Mouse (Mus musculus): Measurements from ENCODE around the gene Btn2a2. TPM values are rescaled to one million over a fixed set of nuclear protein-coding genes. Genes with fewer than 3 reads are reported as not detected.

The Btn2a2 gene
- total RNA-seq, 2 experiments from 2014 or later = 1.3 to 1.9 TPM

- no peak for DNase-seq (ENCODE audit: low spot score in 2 of 2)
Observed at GRCm38 (mm10) chr13:23429771-23430380, 58.8 kb downstream of the Btn2a2 start.

DNA sequence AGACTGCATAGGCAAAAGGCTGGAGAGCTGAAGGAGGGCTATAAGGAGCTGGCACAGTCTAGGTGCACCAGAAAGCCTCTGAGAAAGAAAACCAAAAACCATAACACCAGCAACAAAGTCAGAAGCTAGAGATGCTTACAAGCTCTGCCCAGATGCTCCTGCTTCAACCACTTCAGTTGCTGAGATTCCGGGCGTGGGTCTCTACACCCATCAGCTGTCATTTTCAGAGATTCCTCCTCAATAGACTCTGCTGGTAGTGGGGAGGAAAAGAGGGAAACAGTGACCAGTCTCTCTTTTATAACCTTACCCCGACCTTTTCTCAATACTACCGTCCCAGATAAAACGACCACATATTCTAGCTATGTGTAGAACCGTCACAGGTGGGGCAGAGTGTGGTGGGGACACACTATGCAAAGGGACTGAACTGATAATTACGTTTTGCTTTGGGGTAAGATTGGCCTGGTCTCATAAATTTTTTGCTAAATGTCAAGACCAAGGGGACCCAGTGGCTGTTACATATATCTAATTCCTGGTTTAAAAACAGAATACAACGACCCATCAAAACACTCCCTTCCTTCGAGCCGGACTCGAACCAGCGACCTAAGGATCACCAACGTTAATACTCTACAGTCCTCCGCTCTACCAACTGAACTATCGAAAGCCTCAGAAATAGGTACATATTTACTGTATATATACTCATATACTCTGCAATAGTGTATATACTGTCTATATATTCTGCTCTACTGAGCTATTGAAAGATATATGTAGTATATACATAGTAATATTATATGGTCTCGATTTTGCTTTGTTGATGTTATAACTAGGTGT, 60.3 kb downstream of the Btn2a2 start:
- DNase-seq (ENCODE audit: low spot score in 2 of 2) = no peak

Small RNAs within 50 kb of the gene (microRNA-seq; reads per million reads assigned to microRNA genes)
- gene Gm44297 (0 reads per million in 2 experiments), gene n-TStga1 (0 to 0.42 reads per million in 2 experiments)

Other genes starting within 250 kb of the Btn2a2 start
- gene Vmn1r223, start 241.7 kb downstream of the Btn2a2 start, total RNA-seq (2021) = not detected
- 10 to 100 TPM; 29.5 to 31.7 TPM for gene Zfp322a, start 119.6 kb downstream of the Btn2a2 start, total RNA-seq (2021)
- 1 to 10 TPM; 9.0 to 9.5 TPM for gene Abt1, start 65.0 kb downstream of the Btn2a2 start, total RNA-seq (2021)
- gene Btn1a1, start 23.0 kb downstream of the Btn2a2 start, total RNA-seq (2021) = not detected
- gene Hist1h4h, start 42.2 kb upstream of the Btn2a2 start, total RNA-seq (2021) = 100 to 1,000 TPM; 329 to 333 TPM
- gene Hist1h2af, start 45.0 kb upstream of the Btn2a2 start, total RNA-seq (2021) = 1 to 10 TPM; 1.5 to 3.4 TPM
- gene Hist1h3g, start 46.6 kb upstream of the Btn2a2 start, total RNA-seq (2021) = 1 to 10 TPM; 3.1 to 3.5 TPM
- under 1 TPM; 0.54 to 0.67 TPM for gene Hist1h2bh, start 54.5 kb upstream of the Btn2a2 start, total RNA-seq (2021)
- gene Hist1h3f, start 55.2 kb upstream of the Btn2a2 start, total RNA-seq (2021) = 10 to 100 TPM; 16.3 to 17.0 TPM
- 100 to 1,000 TPM; 168 to 177 TPM for gene Hist1h4f, start 62.8 kb upstream of the Btn2a2 start, total RNA-seq (2021)
- 1 to 10 TPM; 3.1 to 3.7 TPM for gene Hist1h1d, start 64.4 kb upstream of the Btn2a2 start, total RNA-seq (2021)
- gene Hist1h3e, start 73.5 kb upstream of the Btn2a2 start, total RNA-seq (2021) = 10 to 100 TPM; 47.4 to 48.5 TPM
- 1 to 10 TPM; 4.3 to 7.1 TPM for gene Hist1h2ae, start 82.4 kb upstream of the Btn2a2 start, total RNA-seq (2021)
- 10 to 100 TPM; 61.6 to 70.8 TPM for gene Hist1h2bg, start 82.5 kb upstream of the Btn2a2 start, total RNA-seq (2021)
- gene Hist1h2bf, start 85.3 kb upstream of the Btn2a2 start, total RNA-seq (2021) = 10 to 100 TPM; 14.7 to 26.1 TPM
- gene Hist1h2ad, start 85.5 kb upstream of the Btn2a2 start, total RNA-seq (2021) = 10 to 100 TPM in 1 of 2 experiments, 1 to 10 TPM in 1; 6.3 to 11.0 TPM
- 10 to 100 TPM in 1 of 2 experiments, 1 to 10 TPM in 1; 9.3 to 10.4 TPM for gene Hist1h3d, start 86.9 kb upstream of the Btn2a2 start, total RNA-seq (2021)
- 100 to 1,000 TPM; 166 to 191 TPM for gene Hist1h4d, start 92.7 kb upstream of the Btn2a2 start, total RNA-seq (2021)
- gene Hist1h2be, start 132.3 kb upstream of the Btn2a2 start, total RNA-seq (2021) = 1 to 10 TPM; 7.9 TPM
- gene Hist1h1e, start 133.7 kb upstream of the Btn2a2 start, total RNA-seq (2021) = 10 to 100 TPM; 49.2 to 54.0 TPM
- gene Hist1h2ac, start 195.1 kb upstream of the Btn2a2 start, total RNA-seq (2021) = 1 to 10 TPM; 2.4 to 2.5 TPM
- 10 to 100 TPM; 29.7 to 32.4 TPM for gene Hist1h2bc, start 195.3 kb upstream of the Btn2a2 start, total RNA-seq (2021)
- not detected for gene Hist1h1t, start 207.0 kb upstream of the Btn2a2 start, total RNA-seq (2021)
- 100 to 1,000 TPM; 114 to 117 TPM for gene Hist1h4c, start 209.6 kb upstream of the Btn2a2 start, total RNA-seq (2021)
- gene Hfe, start 222.0 kb upstream of the Btn2a2 start, total RNA-seq (2021) = 1 to 10 TPM; 3.4 to 3.9 TPM
- gene Hist1h1c, start 250.0 kb upstream of the Btn2a2 start, total RNA-seq (2021) = 10 to 100 TPM; 55.8 to 61.1 TPM